Mouse (Mus musculus) heart, embryonic 13.5 days (tissue): ENCODE measurements around the gene Camk1g. TPM values are rescaled to one million over a fixed set of nuclear protein-coding genes. Genes with fewer than 3 reads are reported as not detected.

Experiments
- ATAC-seq: fragments of 200-750 bp; cut with Nextera tagmentation; 2 replicates; pipeline ENCODE4 v1.8.0; 2017; ENCODE audit warnings: moderate TSS enrichment; ENCODE audit not compliant: insufficient number of reproducible peaks, low FRiP score, low TSS enrichment; ENCODE audit errors: extremely low read depth
- H3K27ac ChIP-seq: fragments of 300-500 bp; sonication (generic); replicated peaks from 2 replicates; pipeline ENCODE4 v1.5.1; 2015; ENCODE audit warnings: moderate library complexity, mild to moderate bottlenecking, inconsistent platforms
- H3K27me3 ChIP-seq: fragments of 300-500 bp; sonication (generic); replicated peaks from 2 replicates; pipeline ENCODE4 v1.6.1; 2015; ENCODE audit warnings: mild to moderate bottlenecking, inconsistent platforms
- H3K36me3 ChIP-seq: fragments of 300-500 bp; sonication (generic); 2 replicates; pipeline ENCODE4 v1.6.1; 2015; ENCODE audit warnings: mild to moderate bottlenecking, inconsistent platforms
- H3K4me1 ChIP-seq: fragments of 300-500 bp; sonication (generic); 2 replicates; pipeline ENCODE4 v1.6.1; 2015; ENCODE audit warnings: inconsistent platforms
- H3K4me2 ChIP-seq: fragments of 300-500 bp; sonication (generic); 2 replicates; pipeline ENCODE4 v1.6.1; 2015; ENCODE audit warnings: inconsistent platforms, mild to moderate bottlenecking, moderate library complexity
- H3K4me3 ChIP-seq: fragments of 300-500 bp; sonication (generic); 2 replicates; pipeline ENCODE4 v1.5.1; 2015; ENCODE audit warnings: moderate library complexity, mild to moderate bottlenecking, inconsistent platforms
- H3K9ac ChIP-seq: fragments of 300-500 bp; sonication (generic); 2 replicates; pipeline ENCODE4 v1.6.1; 2015; ENCODE audit warnings: inconsistent platforms, mild to moderate bottlenecking, moderate library complexity
- H3K9me3 ChIP-seq: fragments of 300-500 bp; sonication (generic); 2 replicates; pipeline ENCODE4 v1.6.1; 2016; ENCODE audit warnings: inconsistent platforms
- WGBS: fragments of 180-500 bp; shearing (Covaris S2); methylation state at CpG from one replicate; pipeline ENCODE4 v1.1.7; 2015; ENCODE audit warnings: mixed read lengths; 5-methylcytosine and 5-hydroxymethylcytosine counted together
- polyA plus RNA-seq: library from polyadenylated mRNA; unstranded; fragments of >200 nt; fragmentation: Nextera tagmentation; extraction: Ambion mirVana; gene quantifications from 2 replicates; pipeline ENCODE4 v1.2.1, GENCODE M21; 2015

The Camk1g gene
- 7.5 and 8.3 TPM in 2 replicates for polyA plus RNA-seq

DNA sequence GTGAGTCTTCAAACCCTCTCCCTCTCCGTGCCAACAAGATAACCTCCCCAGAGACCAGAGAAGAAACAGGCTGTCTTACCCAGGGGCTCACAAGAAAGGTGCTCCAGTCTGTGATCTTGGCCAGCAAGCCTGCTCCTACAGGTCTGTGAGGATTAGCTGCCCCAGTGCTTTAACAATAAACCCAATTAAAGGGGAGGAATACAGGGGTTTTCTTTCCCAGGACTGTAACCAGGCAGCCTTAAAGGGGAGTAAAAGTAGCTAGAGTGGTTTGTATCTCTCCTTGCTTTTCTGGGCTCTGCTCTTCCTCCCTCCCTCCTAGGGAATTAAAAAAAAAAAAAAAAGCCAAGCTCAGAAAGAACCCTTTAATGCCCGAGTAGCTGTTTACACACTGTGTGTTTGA lies at the start of gene Camk1g:
TSS of gene Camk1g (minus strand) at position 203 of the 400 bp plus-strand sequence.
- peak within 1 kb of the TSS; percentile 73 for H3K4me2 ChIP-seq
- H3K4me3 ChIP-seq = peak within 1 kb of the TSS; percentile 57
- H3K9ac ChIP-seq = peak within 1 kb of the TSS; percentile 83
- H3K4me1 ChIP-seq = peaks cover 34% of the 10 kb centered on the region
- ATAC-seq = no peak; the same call in 1 of the 2 replicates
- H3K36me3 ChIP-seq = no peaks in the 10 kb centered on the region
- WGBS = 2% methylated on average over 2 of the region's 2 CpGs
- peak within 1 kb of the TSS; percentile 71 for H3K27ac ChIP-seq
- H3K27me3 ChIP-seq = no peaks in the 10 kb centered on the region
- H3K9me3 ChIP-seq = no peaks in the 10 kb centered on the region

DNA sequence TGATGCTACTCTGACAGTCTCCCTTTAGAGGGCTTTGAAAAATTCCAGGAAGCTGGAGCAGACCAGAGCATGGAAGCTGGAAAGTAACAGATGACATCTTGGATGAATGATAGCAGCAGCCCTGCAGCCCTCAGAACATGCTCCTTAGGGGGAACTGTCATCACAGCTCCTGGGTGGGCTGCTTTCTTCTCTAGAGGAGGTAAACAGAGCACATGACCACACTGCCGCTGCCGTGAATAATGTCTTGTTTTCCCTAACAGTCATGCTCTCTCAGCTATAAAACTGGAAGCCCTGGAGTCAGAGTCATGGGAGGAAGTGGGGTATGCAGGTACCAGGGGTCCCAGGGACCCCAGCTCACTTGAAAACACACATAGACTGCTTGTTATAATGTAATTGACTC lies 49.1 kb upstream of the Camk1g start:
- ATAC-seq = no peak
- H3K9ac ChIP-seq = 0 out of 2 replicates have a peak overlapping the region, but pooled peaks have one; percentile 21
- 0 out of 2 replicates have a peak overlapping the region, but pooled peaks have one; percentile 20 for H3K27ac ChIP-seq
- H3K9me3 ChIP-seq = no peaks in the 10 kb centered on the region
- 0 out of 2 replicates have a peak overlapping the region, but pooled peaks have one; percentile 3 for H3K4me2 ChIP-seq
- H3K36me3 ChIP-seq = no peaks in the 10 kb centered on the region
- H3K27me3 ChIP-seq = peaks cover 27% of the 10 kb centered on the region
- H3K4me3 ChIP-seq = no peak overlapping the region
- WGBS = 3% methylated on average over 2 of the region's 2 CpGs
- H3K4me1 ChIP-seq = peaks cover 38% of the 10 kb centered on the region

DNA sequence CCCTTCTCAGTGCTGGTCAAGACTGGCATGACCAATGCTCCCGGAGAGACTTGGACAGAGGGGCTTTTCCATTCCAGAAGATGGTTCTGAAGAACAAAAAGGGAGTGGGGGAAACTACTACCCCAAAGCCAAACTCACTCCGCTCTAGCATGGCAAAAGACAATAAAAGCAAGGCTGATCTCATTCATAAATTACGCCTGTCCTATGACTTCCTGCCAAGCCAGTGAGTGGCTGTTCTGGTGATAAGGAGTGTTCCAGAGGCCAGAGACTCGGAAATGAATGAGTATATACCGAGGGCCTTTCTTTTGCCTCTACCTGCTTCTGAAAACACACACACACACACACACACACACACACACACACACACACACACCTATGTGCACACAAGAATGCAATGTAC lies 48.6 kb upstream of the Camk1g start:
- no peak for ATAC-seq
- 0 out of 2 replicates have a peak overlapping the region, but pooled peaks have one; percentile 3 for H3K4me2 ChIP-seq
- H3K9me3 ChIP-seq = no peaks in the 10 kb centered on the region
- WGBS = 22% methylated on average over 5 of the region's 5 CpGs
- no peak overlapping the region for H3K9ac ChIP-seq
- peaks cover 27% of the 10 kb centered on the region for H3K27me3 ChIP-seq
- no peaks in the 10 kb centered on the region for H3K36me3 ChIP-seq
- no peak overlapping the region for H3K27ac ChIP-seq
- no peak overlapping the region for H3K4me3 ChIP-seq
- peaks cover 32% of the 10 kb centered on the region for H3K4me1 ChIP-seq

DNA sequence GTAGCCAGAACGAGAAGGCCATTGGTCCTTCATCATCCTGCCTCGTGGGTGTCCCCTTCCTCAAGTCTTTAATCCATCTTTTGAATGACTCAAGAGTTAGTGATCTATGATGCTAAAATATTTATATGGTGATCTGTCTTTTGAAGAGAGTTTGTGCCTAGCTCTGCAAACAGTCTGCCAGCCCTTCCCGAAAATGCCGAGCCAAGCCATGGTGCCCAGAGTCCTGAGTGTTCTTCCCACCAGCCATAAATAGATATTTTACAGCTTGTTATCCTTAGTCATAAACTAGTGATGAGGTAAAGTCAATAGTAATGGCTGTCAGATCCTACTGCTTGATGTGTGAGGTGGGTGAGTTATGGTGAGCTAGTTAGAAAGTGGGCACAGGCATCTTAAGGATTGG lies 44.0 kb upstream of the Camk1g start:
- no peak for ATAC-seq

DNA sequence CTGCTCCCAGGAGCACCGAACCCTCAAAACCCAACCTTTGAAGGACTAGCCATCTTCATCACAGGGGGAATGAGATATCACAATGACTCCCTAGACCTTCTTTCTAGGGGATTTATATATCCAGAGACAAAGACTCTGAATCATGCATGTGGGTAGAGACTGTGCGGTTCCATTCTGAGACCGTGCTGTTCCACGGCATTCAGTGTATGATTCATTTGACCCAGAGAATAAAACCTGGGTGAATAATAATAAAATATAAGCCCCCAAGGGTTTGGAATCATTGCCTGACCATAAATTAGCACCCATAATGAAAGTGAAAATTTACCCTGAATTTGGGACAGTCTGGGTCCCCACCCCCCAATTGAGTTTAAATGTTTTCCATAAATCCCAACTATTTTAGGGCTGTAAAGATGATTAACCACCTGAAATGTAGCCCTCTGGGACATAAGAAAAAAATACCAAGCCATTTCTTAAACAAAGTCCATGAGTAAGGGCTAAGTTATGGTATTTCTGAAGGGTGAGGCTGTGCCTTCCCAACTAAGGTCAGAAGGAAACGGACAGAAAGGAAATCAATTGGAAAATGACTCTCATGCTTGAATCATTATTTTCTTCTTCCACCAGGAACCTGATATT lies 43.4 kb upstream of the Camk1g start:
- Histone ChIP-seq H3K4me3 (no peak overlapping the region), H3K36me3 (no peaks in the 10 kb centered on the region), H3K4me2 (no peak overlapping the region), H3K27ac (no peak overlapping the region), H3K4me1 (peaks cover 8% of the 10 kb centered on the region), H3K9ac (no peak overlapping the region), H3K9me3 (no peaks in the 10 kb centered on the region), H3K27me3 (peaks cover 30% of the 10 kb centered on the region)
- ATAC-seq = no peak
- 87% methylated on average over 5 of the region's 5 CpGs for WGBS

More for the DNA sequence above, 44.0 kb upstream of the Camk1g start:
- H3K4me3 ChIP-seq = no peak overlapping the region
- H3K27ac ChIP-seq = no peak overlapping the region
- H3K36me3 ChIP-seq = no peaks in the 10 kb centered on the region
- peaks cover 30% of the 10 kb centered on the region for H3K27me3 ChIP-seq
- 77% methylated on average over 4 of the region's 4 CpGs for WGBS
- no peak overlapping the region for H3K4me2 ChIP-seq
- H3K9me3 ChIP-seq = no peaks in the 10 kb centered on the region
- no peak overlapping the region for H3K9ac ChIP-seq
- peaks cover 14% of the 10 kb centered on the region for H3K4me1 ChIP-seq

DNA sequence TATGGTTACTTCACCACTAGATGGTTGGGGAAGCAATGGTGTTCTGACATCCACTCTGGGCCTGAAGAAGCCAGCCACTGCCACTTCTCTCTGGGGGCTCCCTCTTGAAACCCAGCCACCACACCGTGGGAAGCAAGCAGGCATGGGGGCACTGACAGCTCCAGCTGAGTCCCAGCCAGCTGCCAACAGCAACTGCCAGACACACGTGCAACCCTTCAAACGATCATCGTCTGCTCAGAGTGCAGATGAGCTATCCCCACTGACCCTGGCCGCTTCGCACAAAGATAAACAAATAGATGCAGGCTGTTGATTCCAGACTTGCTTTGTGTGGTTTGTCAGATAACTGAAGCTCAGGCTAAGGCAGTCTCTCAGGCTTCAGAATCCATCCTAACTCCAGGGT lies 37.4 kb upstream of the Camk1g start:
- Histone ChIP-seq H3K9ac (no peak overlapping the region), H3K9me3 (no peaks in the 10 kb centered on the region), H3K36me3 (no peaks in the 10 kb centered on the region), H3K27me3 (peaks cover 6% of the 10 kb centered on the region; the same call in 1 of the 2 replicates), H3K27ac (no peak overlapping the region), H3K4me3 (no peak overlapping the region), H3K4me2 (no peak overlapping the region), H3K4me1 (peaks cover 8% of the 10 kb centered on the region)
- no peak for ATAC-seq
- 19% methylated on average over 6 of the region's 6 CpGs for WGBS

GRCm38 (mm10) chr1:193406059-193406642 lies 36.1 kb upstream of the Camk1g start:
- no peaks in the 10 kb centered on the region for H3K36me3 ChIP-seq
- H3K4me3 ChIP-seq = no peak overlapping the region
- H3K9ac ChIP-seq = no peak overlapping the region
- peaks cover 8% of the 10 kb centered on the region for H3K4me1 ChIP-seq
- ATAC-seq = no peak
- WGBS = 70% methylated on average over 6 of the region's 6 CpGs
- H3K9me3 ChIP-seq = no peaks in the 10 kb centered on the region
- H3K27me3 ChIP-seq = peaks cover 6% of the 10 kb centered on the region; the same call in 1 of the 2 replicates
- no peak overlapping the region for H3K27ac ChIP-seq
- H3K4me2 ChIP-seq = no peak overlapping the region

GRCm38 (mm10) chr1:193401695-193402094 lies 31.6 kb upstream of the Camk1g start:
- H3K4me2 ChIP-seq = no peak overlapping the region
- H3K9me3 ChIP-seq = no peaks in the 10 kb centered on the region
- H3K36me3 ChIP-seq = no peaks in the 10 kb centered on the region
- no peak overlapping the region for H3K4me3 ChIP-seq
- ATAC-seq = no peak
- WGBS = 74% methylated on average over 9 of the region's 9 CpGs
- no peaks in the 10 kb centered on the region for H3K27me3 ChIP-seq
- no peak overlapping the region for H3K9ac ChIP-seq
- H3K27ac ChIP-seq = no peak overlapping the region
- H3K4me1 ChIP-seq = peaks cover 23% of the 10 kb centered on the region

- peaks cover 29% of the 10 kb centered on the region for H3K4me1 ChIP-seq
- H3K4me2 ChIP-seq = no peak overlapping the region
- no peak for ATAC-seq
- no peak overlapping the region for H3K27ac ChIP-seq
- no peaks in the 10 kb centered on the region for H3K27me3 ChIP-seq
- no peaks in the 10 kb centered on the region for H3K9me3 ChIP-seq
- no peak overlapping the region for H3K9ac ChIP-seq
- no peak overlapping the region for H3K4me3 ChIP-seq
- WGBS = 84% methylated on average over 1 of the region's 1 CpGs
- no peaks in the 10 kb centered on the region for H3K36me3 ChIP-seq
These were observed 30.2 kb upstream of the Camk1g start for GRCm38 (mm10) chr1:193400348-193400747.

DNA sequence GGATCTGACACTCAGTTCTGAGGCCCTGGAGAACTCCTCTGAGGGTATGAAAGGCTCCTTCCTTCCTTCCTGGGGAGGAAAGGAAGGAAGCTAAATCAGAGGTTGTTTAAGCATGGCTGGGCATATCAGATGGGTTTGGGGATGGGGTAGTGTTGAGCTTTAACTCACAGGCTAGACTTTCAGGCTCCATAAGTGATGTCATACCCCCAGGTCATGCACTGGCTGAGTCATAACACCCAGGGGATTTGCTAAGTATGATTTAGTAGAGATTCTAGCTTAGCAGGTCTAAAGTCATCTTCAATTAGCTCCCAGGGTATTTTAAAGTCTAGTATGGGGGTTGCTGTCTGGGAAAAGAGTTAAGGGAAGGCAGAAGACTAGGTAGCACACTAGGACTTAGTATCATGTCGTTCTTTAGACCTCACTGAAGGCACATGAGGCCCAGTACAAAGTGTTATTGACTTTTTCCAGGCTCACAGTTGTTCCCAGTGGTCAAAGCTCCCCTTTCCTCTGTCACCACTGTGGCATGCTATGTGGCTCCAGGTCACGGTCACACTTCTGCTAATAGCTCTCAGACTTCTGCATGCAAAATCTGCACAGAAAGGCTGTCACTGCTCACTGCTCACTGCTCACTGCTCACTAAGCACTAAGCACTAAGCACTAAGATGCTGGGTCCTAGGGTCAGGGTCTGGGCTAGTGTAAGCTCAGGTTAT lies 28.8 kb upstream of the Camk1g start:
- H3K4me3 ChIP-seq = no peak overlapping the region
- no peak overlapping the region for H3K4me2 ChIP-seq
- H3K9me3 ChIP-seq = no peaks in the 10 kb centered on the region
- no peaks in the 10 kb centered on the region for H3K36me3 ChIP-seq
- WGBS = 36% methylated on average over 2 of the region's 2 CpGs
- H3K9ac ChIP-seq = no peak overlapping the region
- peaks cover 29% of the 10 kb centered on the region for H3K4me1 ChIP-seq
- peak overlapping the region; percentile 3 for H3K27ac ChIP-seq
- ATAC-seq = no peak
- H3K27me3 ChIP-seq = no peaks in the 10 kb centered on the region

DNA sequence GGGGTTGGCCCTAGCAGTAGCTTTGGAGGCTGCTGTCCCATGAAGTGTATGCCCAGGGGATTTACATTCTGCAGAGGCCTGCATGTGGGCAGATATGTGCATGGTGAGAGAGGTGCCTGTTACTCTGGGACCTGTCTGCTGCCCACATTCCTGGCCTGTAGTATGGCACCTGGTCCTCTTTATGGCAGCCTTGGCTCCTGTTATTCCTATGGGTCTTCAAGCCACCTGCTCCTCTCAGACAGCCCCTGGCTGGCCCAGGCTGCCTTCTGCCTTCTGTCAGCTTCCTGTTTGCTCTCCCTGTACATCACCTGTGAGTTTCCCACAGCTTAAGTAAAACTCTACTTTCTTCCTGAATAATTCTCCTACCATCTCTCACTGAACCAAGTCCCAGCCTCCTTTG lies 27.0 kb upstream of the Camk1g start:
- ATAC-seq = no peak
- Histone ChIP-seq H3K36me3 (no peaks in the 10 kb centered on the region), H3K4me2 (no peak overlapping the region), H3K4me1 (peaks cover 29% of the 10 kb centered on the region), H3K9me3 (no peaks in the 10 kb centered on the region), H3K27ac (no peak overlapping the region), H3K27me3 (no peaks in the 10 kb centered on the region), H3K4me3 (no peak overlapping the region), H3K9ac (no peak overlapping the region)
